Mouse (Mus musculus) neural tube, embryonic 12.5 days (tissue): ENCODE results near the gene Slc32a1. TPM values are rescaled to one million over a fixed set of nuclear protein-coding genes. Genes with fewer than 3 reads are reported as not detected.

Source experiments
- ATAC-seq: fragments of 200-750 bp; cut with Nextera tagmentation; 2 replicates; pipeline ENCODE4 v1.8.0; 2017; ENCODE audit warnings: low read depth, mild to moderate bottlenecking, moderate TSS enrichment, moderate library complexity; ENCODE audit not compliant: low FRiP score
- H3K27ac ChIP-seq: fragments of 300-500 bp; sonication (generic); 2 replicates; pipeline ENCODE4 v1.5.1; 2016
- H3K27me3 ChIP-seq: fragments of 300-500 bp; sonication (generic); replicated peaks from 2 replicates; pipeline ENCODE4 v1.6.1; 2016; ENCODE audit warnings: mild to moderate bottlenecking
- H3K36me3 ChIP-seq: fragments of 300-500 bp; sonication (generic); 2 replicates; pipeline ENCODE4 v1.6.1; 2016; ENCODE audit warnings: mild to moderate bottlenecking
- H3K4me1 ChIP-seq: fragments of 300-500 bp; sonication (generic); 2 replicates; pipeline ENCODE4 v1.6.1; 2016
- H3K4me2 ChIP-seq: fragments of 300-500 bp; sonication (generic); replicated peaks from 2 replicates; pipeline ENCODE4 v1.6.1; 2016; ENCODE audit warnings: mild to moderate bottlenecking
- H3K4me3 ChIP-seq: fragments of 300-500 bp; sonication (generic); 2 replicates; pipeline ENCODE4 v1.5.1; 2016
- H3K9ac ChIP-seq: fragments of 300-500 bp; sonication (generic); 2 replicates; pipeline ENCODE4 v1.6.1; 2016; ENCODE audit warnings: mild to moderate bottlenecking
- H3K9me3 ChIP-seq: fragments of 300-500 bp; sonication (generic); 2 replicates; pipeline ENCODE4 v1.6.1; 2016; ENCODE audit warnings: mild to moderate bottlenecking
- WGBS: fragments of 180-500 bp; shearing (Covaris S2); methylation state at CpG from one replicate; pipeline ENCODE4 v1.1.7; 2016; 5-methylcytosine and 5-hydroxymethylcytosine counted together
- polyA plus RNA-seq: library from polyadenylated mRNA; unstranded; fragments of >200 nt; fragmentation: Nextera tagmentation; extraction: Ambion mirVana; gene quantifications from 2 replicates; pipeline ENCODE4 v1.2.1, GENCODE M21; 2016

Slc32a1 gene
- polyA plus RNA-seq, 1 experiment from 2014 or later: 3.5 TPM

DNA sequence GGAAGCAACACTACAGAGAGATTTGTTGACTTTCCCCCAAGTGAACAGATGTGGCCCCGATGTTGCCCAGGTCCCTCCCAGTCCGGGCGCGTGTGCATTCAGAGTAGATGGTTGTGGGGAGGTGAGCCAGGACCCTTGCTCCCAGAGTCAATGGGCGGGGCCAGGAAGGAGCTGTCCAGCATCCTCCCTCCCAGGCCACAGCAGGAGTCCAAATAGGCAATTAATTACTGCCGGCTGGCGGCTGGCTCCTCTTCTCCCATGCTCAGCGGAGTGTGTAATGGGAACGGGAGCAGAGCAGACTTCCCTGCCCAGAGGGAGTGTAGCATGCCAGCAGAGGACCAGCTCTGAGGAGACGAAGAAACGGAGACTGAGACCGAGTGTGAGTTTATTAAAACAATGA is 15.5 kb upstream of the Slc32a1 start:
- peaks cover 6% of the 10 kb centered on the region; the same call in 1 of the 2 replicates for H3K27me3 ChIP-seq
- H3K4me3 ChIP-seq: no peak overlapping the region
- peak; percentile 91 for ATAC-seq
- peak overlapping the region; percentile 45 for H3K4me2 ChIP-seq
- 0 out of 2 replicates have a peak overlapping the region, but pooled peaks have one; percentile 21 for H3K9ac ChIP-seq
- H3K27ac ChIP-seq: peak overlapping the region; percentile 46; the same call in 1 of the 2 replicates
- under 1% methylated on average over 12 of the region's 12 CpGs for WGBS
- peaks cover 14% of the 10 kb centered on the region for H3K4me1 ChIP-seq
- H3K9me3 ChIP-seq: no peaks in the 10 kb centered on the region
- no peaks in the 10 kb centered on the region for H3K36me3 ChIP-seq

DNA sequence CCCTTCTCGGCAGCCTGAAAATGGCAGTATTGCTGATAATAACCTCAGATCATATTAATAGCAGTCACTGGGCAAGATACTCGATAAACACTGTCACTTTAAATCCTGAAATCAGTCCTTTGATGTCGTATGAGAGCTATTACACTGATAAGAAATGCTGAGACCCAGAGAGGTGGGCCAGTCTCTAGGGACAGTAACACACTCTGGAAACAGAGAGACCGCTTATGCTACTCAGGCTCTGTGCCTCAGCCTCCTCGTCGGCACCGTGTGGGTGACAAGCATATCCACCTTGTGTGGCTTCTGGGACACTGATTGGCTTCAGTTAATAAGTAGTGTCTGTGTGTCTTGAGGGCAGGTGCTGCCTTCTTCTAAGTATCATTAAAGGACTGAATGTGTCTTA is 15.0 kb upstream of the Slc32a1 start:
- 23% methylated on average over 7 of the region's 7 CpGs for WGBS
- Histone ChIP-seq H3K4me3 (no peak overlapping the region), H3K4me2 (peak overlapping the region; percentile 45), H3K27me3 (peaks cover 6% of the 10 kb centered on the region; the same call in 1 of the 2 replicates), H3K9ac (0 out of 2 replicates have a peak overlapping the region, but pooled peaks have one; percentile 21), H3K9me3 (no peaks in the 10 kb centered on the region), H3K4me1 (peaks cover 19% of the 10 kb centered on the region), H3K27ac (peak overlapping the region; percentile 46; the same call in 1 of the 2 replicates), H3K36me3 (no peaks in the 10 kb centered on the region)
- peak; percentile 79 for ATAC-seq

- Histone ChIP-seq H3K4me3 (no peak overlapping the region), H3K4me1 (peaks cover 21% of the 10 kb centered on the region), H3K9me3 (no peaks in the 10 kb centered on the region), H3K36me3 (no peaks in the 10 kb centered on the region), H3K4me2 (no peak overlapping the region), H3K27ac (no peak overlapping the region), H3K9ac (no peak overlapping the region), H3K27me3 (peaks cover 6% of the 10 kb centered on the region; the same call in 1 of the 2 replicates)
- 60% methylated on average over 1 of the region's 1 CpGs for WGBS
- no peak for ATAC-seq
These were observed 13.8 kb upstream of the Slc32a1 start for GRCm38 (mm10) chr2:158596803-158597202.

DNA sequence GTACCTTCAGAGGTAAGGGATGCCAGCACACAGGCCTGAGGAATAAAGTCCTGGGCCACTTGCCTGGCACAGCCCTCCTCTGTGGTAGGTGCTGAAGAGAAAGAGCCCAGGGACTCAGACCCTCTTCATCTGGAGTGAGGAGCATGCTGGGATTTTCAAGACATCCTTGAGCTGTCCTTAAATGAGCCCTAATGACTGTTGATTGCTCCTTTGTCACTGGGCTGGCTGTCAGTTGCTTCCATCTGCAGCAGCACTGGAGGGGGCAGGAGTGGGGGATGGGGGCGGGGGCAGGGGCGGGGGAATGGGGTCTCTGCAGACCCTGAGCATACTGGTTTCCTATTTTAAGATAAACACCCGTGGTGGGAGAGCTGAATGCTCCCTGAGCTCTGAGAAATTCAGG is 10.1 kb upstream of the Slc32a1 start:
- WGBS: 13% methylated on average over 3 of the region's 3 CpGs
- H3K27me3 ChIP-seq: peaks cover 25% of the 10 kb centered on the region
- peaks cover 16% of the 10 kb centered on the region for H3K4me1 ChIP-seq
- no peak overlapping the region for H3K4me3 ChIP-seq
- H3K9me3 ChIP-seq: no peaks in the 10 kb centered on the region
- no peaks in the 10 kb centered on the region for H3K36me3 ChIP-seq
- no peak overlapping the region for H3K9ac ChIP-seq
- ATAC-seq: no peak
- no peak overlapping the region for H3K4me2 ChIP-seq
- no peak overlapping the region for H3K27ac ChIP-seq

GRCm38 (mm10) chr2:158601326-158601725 is 9.2 kb upstream of the Slc32a1 start:
- 97% methylated on average over 1 of the region's 1 CpGs for WGBS
- H3K27ac ChIP-seq: no peak overlapping the region
- no peaks in the 10 kb centered on the region for H3K9me3 ChIP-seq
- H3K9ac ChIP-seq: no peak overlapping the region
- no peaks in the 10 kb centered on the region for H3K36me3 ChIP-seq
- H3K27me3 ChIP-seq: peaks cover 33% of the 10 kb centered on the region
- H3K4me2 ChIP-seq: no peak overlapping the region
- H3K4me3 ChIP-seq: no peak overlapping the region
- no peak for ATAC-seq
- H3K4me1 ChIP-seq: peaks cover 12% of the 10 kb centered on the region

GRCm38 (mm10) chr2:158602663-158603062 is 7.9 kb upstream of the Slc32a1 start:
- WGBS: 5% methylated on average over 15 of the region's 15 CpGs
- Histone ChIP-seq H3K4me3 (no peak overlapping the region), H3K27ac (no peak overlapping the region), H3K4me2 (peak overlapping the region; percentile 27), H3K36me3 (no peaks in the 10 kb centered on the region), H3K9ac (no peak overlapping the region), H3K4me1 (peaks cover 12% of the 10 kb centered on the region), H3K9me3 (no peaks in the 10 kb centered on the region), H3K27me3 (peaks cover 44% of the 10 kb centered on the region)
- peak; percentile 48 for ATAC-seq

DNA sequence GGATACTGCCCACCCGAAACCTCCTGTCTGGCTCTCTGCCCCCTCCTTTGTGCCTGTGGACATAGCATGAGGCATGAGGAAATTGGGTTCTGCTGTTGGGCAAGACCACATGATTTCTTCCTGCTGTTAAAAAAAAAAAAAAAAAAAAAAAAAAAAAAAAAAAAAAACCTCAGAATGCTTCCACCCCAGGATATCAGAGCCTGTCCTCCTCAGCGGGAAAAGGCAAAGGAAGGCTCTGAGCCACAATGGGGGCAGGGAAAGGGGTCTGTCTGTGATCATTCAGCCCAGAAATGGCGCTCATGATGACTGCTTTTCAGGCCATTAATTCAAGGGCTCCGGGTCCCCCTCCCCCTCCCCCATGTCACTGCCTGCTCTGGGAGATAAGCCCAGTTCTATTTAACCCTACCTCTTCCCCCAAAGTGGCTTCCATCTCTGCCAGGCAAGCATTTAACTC is 4.0 kb upstream of the Slc32a1 start:
- Histone ChIP-seq H3K27ac (peak overlapping the region; percentile 68), H3K4me2 (peak overlapping the region; percentile 51), H3K9me3 (no peaks in the 10 kb centered on the region), H3K36me3 (no peaks in the 10 kb centered on the region), H3K4me3 (peak overlapping the region; percentile 51), H3K27me3 (peaks cover 75% of the 10 kb centered on the region), H3K4me1 (peaks cover 13% of the 10 kb centered on the region), H3K9ac (peak overlapping the region; percentile 70; the same call in 1 of the 2 replicates)
- ATAC-seq: no peak
- 6% methylated on average over 4 of the region's 4 CpGs for WGBS

DNA sequence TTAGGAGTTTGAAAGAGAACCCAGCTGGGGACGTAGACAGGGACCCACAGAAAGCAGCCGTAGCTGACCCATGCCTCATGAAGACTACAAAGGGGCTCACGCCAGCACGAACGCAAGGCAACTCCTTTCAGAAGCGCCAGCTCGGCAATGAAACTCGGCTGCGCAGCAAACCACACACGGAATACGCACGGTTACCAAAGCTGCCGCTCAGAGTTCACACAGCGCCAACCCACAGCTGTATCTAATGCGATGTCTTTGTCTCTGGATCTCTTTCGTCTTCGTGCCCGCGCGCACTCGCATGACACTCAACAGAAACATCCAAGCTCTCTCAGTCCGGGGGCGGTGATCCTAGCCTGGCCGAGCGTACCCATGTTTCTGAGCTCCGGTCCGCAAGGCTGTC is 886 bp upstream of the Slc32a1 start:
- no peak for ATAC-seq
- under 1% methylated on average over 27 of the region's 27 CpGs for WGBS
- Histone ChIP-seq H3K27ac (peak overlapping the region; percentile 50; the same call in 1 of the 2 replicates), H3K4me2 (peak overlapping the region; percentile 42), H3K9ac (peak overlapping the region; percentile 70), H3K9me3 (no peaks in the 10 kb centered on the region), H3K4me3 (peak overlapping the region; percentile 51), H3K4me1 (peaks cover 11% of the 10 kb centered on the region), H3K27me3 (peaks cover 95% of the 10 kb centered on the region), H3K36me3 (no peaks in the 10 kb centered on the region)

DNA sequence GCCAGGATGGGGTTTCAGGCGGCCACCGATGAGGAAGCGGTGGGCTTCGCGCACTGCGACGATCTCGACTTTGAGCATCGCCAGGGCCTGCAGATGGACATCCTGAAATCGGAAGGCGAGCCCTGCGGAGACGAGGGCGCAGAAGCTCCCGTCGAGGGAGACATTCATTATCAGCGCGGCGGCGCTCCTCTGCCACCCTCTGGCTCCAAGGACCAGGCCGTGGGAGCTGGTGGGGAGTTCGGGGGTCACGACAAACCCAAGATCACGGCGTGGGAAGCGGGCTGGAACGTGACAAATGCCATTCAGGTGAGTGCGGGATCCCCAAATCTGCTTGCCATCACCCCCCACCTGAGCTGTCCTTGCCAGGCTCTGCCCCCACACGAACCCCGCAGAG is 756 bp downstream of the Slc32a1 start:
- H3K4me3 ChIP-seq: peak overlapping the region; percentile 51
- peaks cover 21% of the 10 kb centered on the region for H3K4me1 ChIP-seq
- under 1% methylated on average over 30 of the region's 30 CpGs for WGBS
- peak overlapping the region; percentile 70 for H3K9ac ChIP-seq
- peak overlapping the region; percentile 56 for H3K4me2 ChIP-seq
- H3K36me3 ChIP-seq: no peaks in the 10 kb centered on the region
- peak overlapping the region; percentile 66 for H3K27ac ChIP-seq
- ATAC-seq: no peak
- peaks cover 95% of the 10 kb centered on the region for H3K27me3 ChIP-seq
- H3K9me3 ChIP-seq: no peaks in the 10 kb centered on the region

- Histone ChIP-seq H3K4me2 (peak overlapping the region; percentile 56), H3K9ac (peak overlapping the region; percentile 70), H3K27me3 (peaks cover 97% of the 10 kb centered on the region), H3K9me3 (no peaks in the 10 kb centered on the region), H3K4me3 (peak overlapping the region; percentile 51), H3K4me1 (peaks cover 22% of the 10 kb centered on the region), H3K27ac (peak overlapping the region; percentile 66), H3K36me3 (no peaks in the 10 kb centered on the region)
- WGBS: 2% methylated on average over 30 of the region's 30 CpGs
- no peak for ATAC-seq
These were observed 1.4 kb downstream of the Slc32a1 start for GRCm38 (mm10) chr2:158611726-158612670.

GRCm38 (mm10) chr2:158612671-158613250 is 2.2 kb downstream of the Slc32a1 start:
- Histone ChIP-seq H3K9ac (peak overlapping the region; percentile 70), H3K4me2 (peak overlapping the region; percentile 56), H3K4me3 (peak overlapping the region; percentile 51), H3K27me3 (peaks cover 97% of the 10 kb centered on the region), H3K36me3 (no peaks in the 10 kb centered on the region), H3K4me1 (peaks cover 22% of the 10 kb centered on the region), H3K9me3 (no peaks in the 10 kb centered on the region), H3K27ac (no peak overlapping the region)
- WGBS: 4% methylated on average over 10 of the region's 10 CpGs
- ATAC-seq: no peak
